Mouse (Mus musculus) midbrain, embryonic 15.5 days (tissue): ENCODE results near the gene Wdr70. TPM values are rescaled to one million over a fixed set of nuclear protein-coding genes. Genes with fewer than 3 reads are reported as not detected.
"Not testable (repeated sequence)": the region's sequence is repeated elsewhere in the genome, so short reads cannot be mapped to it uniquely, and the experiment has no call there.

Source experiments
- ATAC-seq: fragments of 200-750 bp; cut with Nextera tagmentation; replicated peaks from 2 replicates; pipeline ENCODE4 v1.8.0; 2017; ENCODE audit warnings: moderate TSS enrichment
- H3K27ac ChIP-seq: fragments of 300-500 bp; sonication (generic); 2 replicates; pipeline ENCODE4 v1.5.1; 2015; ENCODE audit warnings: mild to moderate bottlenecking, inconsistent platforms
- H3K27me3 ChIP-seq: fragments of 300-500 bp; sonication (generic); replicated peaks from 2 replicates; pipeline ENCODE4 v1.6.1; 2015; ENCODE audit warnings: inconsistent platforms
- H3K36me3 ChIP-seq: fragments of 300-500 bp; sonication (generic); replicated peaks from 2 replicates; pipeline ENCODE4 v1.6.1; 2015; ENCODE audit warnings: inconsistent platforms
- H3K4me1 ChIP-seq: fragments of 300-500 bp; sonication (generic); 2 replicates; pipeline ENCODE4 v1.6.1; 2015; ENCODE audit warnings: inconsistent platforms
- H3K4me2 ChIP-seq: fragments of 300-500 bp; sonication (generic); 2 replicates; pipeline ENCODE4 v1.6.1; 2015; ENCODE audit warnings: inconsistent platforms, mild to moderate bottlenecking, moderate library complexity
- H3K4me3 ChIP-seq: fragments of 300-500 bp; sonication (generic); 2 replicates; pipeline ENCODE4 v1.5.1; 2015; ENCODE audit warnings: mild to moderate bottlenecking, inconsistent platforms
- H3K9ac ChIP-seq: fragments of 300-500 bp; sonication (generic); 2 replicates; pipeline ENCODE4 v1.6.1; 2015; ENCODE audit warnings: mild to moderate bottlenecking, inconsistent platforms
- H3K9me3 ChIP-seq: fragments of 300-500 bp; sonication (generic); 2 replicates; pipeline ENCODE4 v1.6.1; 2016; ENCODE audit warnings: inconsistent platforms
- WGBS: fragments of 180-500 bp; shearing (Covaris S2); methylation state at CpG from one replicate; pipeline ENCODE4 v1.1.7; 2015; ENCODE audit warnings: mixed read lengths; 5-methylcytosine and 5-hydroxymethylcytosine counted together
- polyA plus RNA-seq: library from polyadenylated mRNA; unstranded; fragments of >200 nt; fragmentation: Nextera tagmentation; extraction: Ambion mirVana; gene quantifications from 2 replicates; pipeline ENCODE4 v1.2.1, GENCODE M21; 2015

Wdr70 gene
- 68.8 and 73.1 TPM in 2 replicates for polyA plus RNA-seq

DNA sequence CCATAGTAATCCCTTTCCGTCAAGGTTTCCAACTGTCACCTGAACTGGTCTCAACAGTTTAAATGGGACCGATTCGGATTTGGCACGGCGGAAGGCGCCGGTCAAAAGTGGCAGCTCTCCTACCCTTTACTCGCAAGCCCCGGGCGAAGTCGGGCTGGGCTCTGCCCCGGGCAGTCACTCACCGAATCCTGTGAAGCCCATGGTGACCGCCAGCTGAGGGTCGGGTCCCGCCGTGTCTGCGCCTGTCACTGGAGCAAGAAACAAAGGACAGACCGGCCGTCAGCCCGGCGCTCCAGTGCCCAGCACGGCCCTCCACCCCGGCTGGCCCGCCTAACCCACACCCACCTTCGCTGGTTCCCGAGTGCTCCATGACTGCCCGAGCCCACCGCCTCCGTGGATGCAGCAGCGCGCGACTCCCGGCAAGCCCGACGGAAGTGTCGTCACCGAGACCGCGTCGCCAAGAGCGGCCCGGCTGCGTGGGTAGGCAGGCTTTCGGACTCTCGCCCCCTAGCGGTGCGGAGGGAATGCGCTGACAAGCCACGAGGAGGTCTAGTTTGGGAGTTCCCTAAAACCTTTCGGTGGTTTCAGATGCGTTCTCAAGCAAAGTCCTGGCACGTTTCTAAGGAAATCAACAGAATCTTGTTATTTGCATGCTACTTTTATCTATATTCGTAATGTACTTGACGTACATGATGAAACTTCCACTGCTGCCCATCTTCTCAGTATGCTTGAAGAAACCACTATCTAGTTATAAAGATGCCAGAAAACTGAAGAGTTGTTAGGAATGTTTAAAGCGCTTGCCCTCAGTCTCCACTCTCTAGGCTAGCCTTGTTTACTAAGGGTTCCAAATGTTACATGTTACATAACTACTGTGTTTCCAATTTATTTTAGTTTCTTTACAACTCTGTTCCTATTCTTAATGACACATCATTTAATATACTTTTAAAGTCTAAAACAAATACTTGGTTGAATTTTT lies at the start of gene Wdr70:
Gene Wdr70 (minus strand): TSS at position 436 of the 976 bp plus-strand sequence.
- no peaks in the 10 kb centered on the region for H3K9me3 ChIP-seq
- peak within 1 kb of the TSS; percentile 83 for H3K9ac ChIP-seq
- peak within 1 kb of the TSS; percentile 70 for H3K27ac ChIP-seq
- peak within 1 kb of the TSS; percentile 67 for H3K4me2 ChIP-seq
- H3K27me3 ChIP-seq: no peaks in the 10 kb centered on the region
- WGBS: 2% methylated on average over 56 of the region's 56 CpGs
- H3K4me1 ChIP-seq: peaks cover 4% of the 10 kb centered on the region
- peaks cover 14% of the 10 kb centered on the region; the same call in 1 of the 2 replicates for H3K36me3 ChIP-seq
- peak; percentile 98 for ATAC-seq
- peak within 1 kb of the TSS; percentile 89 for H3K4me3 ChIP-seq

DNA sequence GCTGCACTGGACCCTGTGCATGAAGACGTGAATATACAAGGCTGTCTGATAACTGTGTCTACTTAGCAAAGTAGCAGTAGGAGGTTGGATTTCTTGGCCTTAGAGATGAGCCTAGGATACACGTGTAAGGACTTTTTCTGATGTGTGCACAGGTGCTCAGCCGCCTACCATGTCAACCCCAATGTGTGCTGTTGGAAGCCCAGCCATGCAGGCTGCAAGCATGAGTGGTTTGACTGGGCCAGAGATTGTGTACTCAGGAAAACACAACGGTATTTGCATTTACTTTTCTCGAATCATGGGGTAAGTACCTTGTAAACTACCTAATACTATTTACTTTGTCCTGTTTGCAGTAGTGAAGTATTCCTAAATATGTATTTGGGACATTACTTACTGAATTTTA lies 36.6 kb upstream of the Wdr70 start:
- Histone ChIP-seq H3K9me3 (no peaks in the 10 kb centered on the region), H3K4me1 (no peaks in the 10 kb centered on the region), H3K4me2 (no peak overlapping the region), H3K4me3 (no peak overlapping the region), H3K9ac (no peak overlapping the region), H3K27ac (no peak overlapping the region), H3K27me3 (no peaks in the 10 kb centered on the region), H3K36me3 (peaks cover 61% of the 10 kb centered on the region)
- WGBS: 95% methylated on average over 5 of the region's 5 CpGs
- ATAC-seq: no peak

DNA sequence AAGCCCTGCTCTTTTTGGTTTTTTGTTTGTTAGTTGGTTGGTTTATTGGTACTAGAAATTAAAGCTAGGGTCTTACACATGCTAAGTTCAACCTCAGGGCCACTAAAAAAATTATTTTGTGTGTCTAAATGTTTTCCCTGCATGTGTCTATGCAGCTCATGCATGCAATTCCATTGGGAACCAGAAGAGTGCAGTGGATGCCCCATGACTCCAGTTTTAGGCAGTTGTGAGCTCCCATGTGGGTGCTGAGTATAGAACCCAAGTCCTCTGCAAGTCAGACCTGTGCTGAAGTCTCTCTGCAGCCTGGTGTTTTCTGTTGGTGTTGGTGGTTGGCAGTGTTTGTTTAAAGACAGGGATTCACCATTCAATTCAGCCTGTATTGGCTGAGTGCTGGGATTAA lies 32.8 kb upstream of the Wdr70 start:
- no peak for ATAC-seq
- no peak overlapping the region for H3K4me2 ChIP-seq
- no peaks in the 10 kb centered on the region for H3K4me1 ChIP-seq
- no peak overlapping the region for H3K4me3 ChIP-seq
- no peak overlapping the region for H3K27ac ChIP-seq
- H3K9me3 ChIP-seq: no peaks in the 10 kb centered on the region
- peaks cover 59% of the 10 kb centered on the region; the same call in 1 of the 2 replicates for H3K36me3 ChIP-seq
- no peak overlapping the region for H3K9ac ChIP-seq
- H3K27me3 ChIP-seq: no peaks in the 10 kb centered on the region

DNA sequence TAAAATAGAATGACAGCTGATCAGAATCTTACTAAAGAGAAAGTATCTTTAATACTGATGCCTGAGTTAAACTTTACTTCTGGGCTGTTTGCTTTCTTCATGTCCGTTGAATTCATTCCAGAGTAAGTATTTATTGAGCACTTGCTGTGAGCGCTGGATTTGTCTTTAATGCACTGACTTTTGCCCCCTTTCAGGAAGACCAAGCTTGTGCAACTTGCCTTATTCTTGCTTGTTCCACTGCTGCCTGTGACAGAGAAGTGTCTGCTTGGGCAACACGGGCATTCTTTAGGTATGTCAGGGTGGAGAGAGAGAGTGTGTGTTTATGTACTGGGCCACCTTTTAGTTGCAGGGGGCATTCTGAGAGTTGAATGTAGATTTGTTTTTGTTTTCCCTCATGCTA lies 32.3 kb upstream of the Wdr70 start:
- ATAC-seq: no peak
- H3K4me2 ChIP-seq: no peak overlapping the region
- H3K9me3 ChIP-seq: no peaks in the 10 kb centered on the region
- WGBS: 95% methylated on average over 3 of the region's 3 CpGs
- H3K27ac ChIP-seq: no peak overlapping the region
- H3K36me3 ChIP-seq: peaks cover 59% of the 10 kb centered on the region; the same call in 1 of the 2 replicates
- no peaks in the 10 kb centered on the region for H3K27me3 ChIP-seq
- no peaks in the 10 kb centered on the region for H3K4me1 ChIP-seq
- H3K9ac ChIP-seq: no peak overlapping the region
- H3K4me3 ChIP-seq: no peak overlapping the region

DNA sequence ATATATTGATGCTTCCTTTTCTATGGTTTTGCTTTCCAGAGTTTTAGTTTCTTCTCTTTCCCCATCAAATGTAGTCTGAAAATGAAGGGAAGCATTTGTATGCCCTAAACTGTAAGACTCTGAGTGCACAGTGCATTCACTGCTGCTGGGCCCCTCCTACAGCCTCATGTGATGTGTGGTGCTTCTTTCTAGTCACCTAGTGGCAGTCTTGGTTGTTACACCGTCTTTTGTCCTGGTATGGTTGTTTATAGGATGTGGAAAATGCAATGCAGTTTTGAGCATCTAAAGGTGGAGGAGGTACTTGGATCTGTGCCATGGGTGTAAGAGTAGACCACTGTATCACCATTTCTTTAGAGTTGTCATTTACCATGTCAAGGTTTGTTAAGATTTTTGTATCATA lies 30.3 kb upstream of the Wdr70 start:
- Histone ChIP-seq H3K4me1 (no peaks in the 10 kb centered on the region), H3K4me3 (no peak overlapping the region), H3K4me2 (no peak overlapping the region), H3K9ac (no peak overlapping the region), H3K36me3 (peaks cover 49% of the 10 kb centered on the region), H3K27ac (no peak overlapping the region), H3K27me3 (no peaks in the 10 kb centered on the region), H3K9me3 (no peaks in the 10 kb centered on the region)
- ATAC-seq: no peak
- 88% methylated on average over 1 of the region's 1 CpGs for WGBS

DNA sequence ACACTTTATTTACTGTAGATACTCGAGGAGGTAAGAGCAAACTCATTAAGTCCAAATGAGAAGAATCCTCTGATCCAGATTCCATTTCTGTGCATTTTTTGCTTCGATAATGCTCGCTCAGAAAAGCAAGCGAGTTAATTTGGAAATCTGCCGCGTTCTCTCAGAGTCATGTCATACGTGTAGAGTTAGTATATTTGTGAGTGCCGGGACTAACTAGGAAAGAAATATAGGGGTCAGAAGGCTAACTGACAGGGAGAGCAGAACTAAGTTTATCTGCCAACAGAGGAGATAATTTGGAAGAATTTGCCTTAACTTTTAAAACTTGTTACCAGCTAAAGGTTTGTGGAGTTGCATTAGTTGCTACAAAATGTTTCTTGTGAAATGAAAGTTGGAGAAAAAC lies 10.8 kb upstream of the Wdr70 start:
- peaks cover 11% of the 10 kb centered on the region; the same call in 1 of the 2 replicates for H3K36me3 ChIP-seq
- peaks cover 23% of the 10 kb centered on the region for H3K4me1 ChIP-seq
- WGBS: 5% methylated on average over 8 of the region's 8 CpGs
- H3K27me3 ChIP-seq: no peaks in the 10 kb centered on the region
- peak overlapping the region; percentile 84 for H3K4me3 ChIP-seq
- H3K9ac ChIP-seq: peak overlapping the region; percentile 72
- ATAC-seq: no peak
- H3K27ac ChIP-seq: no peak overlapping the region
- H3K4me2 ChIP-seq: peak overlapping the region; percentile 67
- no peaks in the 10 kb centered on the region for H3K9me3 ChIP-seq

DNA sequence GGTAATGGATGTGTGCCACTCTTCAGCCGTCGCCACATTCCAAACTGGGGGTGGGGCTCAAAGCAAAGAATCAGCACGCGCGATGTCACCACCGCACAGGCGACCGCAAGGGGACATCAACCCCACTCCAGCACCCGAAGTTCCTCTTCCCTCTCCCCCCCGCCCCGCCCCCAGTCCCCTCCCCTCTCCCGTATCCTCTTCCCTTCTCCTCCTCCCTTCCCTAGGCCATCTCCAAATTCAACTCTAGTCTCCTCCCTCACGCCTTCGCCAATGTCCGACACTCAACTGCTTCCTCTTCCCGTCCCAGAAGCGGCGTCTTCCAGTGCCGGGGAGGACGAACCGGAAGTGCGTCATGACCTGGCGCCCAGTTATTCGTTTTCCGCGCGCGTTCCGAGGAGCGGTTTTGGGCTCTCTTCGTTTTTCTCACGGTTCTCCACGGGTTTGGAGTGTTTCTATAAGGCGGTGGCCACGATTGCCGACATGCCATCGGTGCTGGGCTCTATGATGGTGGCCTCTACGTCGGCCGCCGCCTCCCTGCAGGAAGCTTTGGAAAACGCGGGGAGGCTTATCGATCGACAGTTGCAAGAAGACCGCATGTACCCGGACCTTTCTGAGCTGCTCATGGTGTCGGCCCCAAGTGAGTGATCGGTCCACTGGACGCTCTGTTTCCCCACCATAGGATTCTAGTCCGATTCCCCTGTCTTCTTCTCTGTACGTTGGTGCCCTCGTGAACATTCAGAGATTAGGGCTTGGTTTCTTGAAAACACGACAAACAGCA lies 10.1 kb upstream of the Wdr70 start, which contains the start of gene Nup155:
Gene Nup155 (plus strand): TSS at position 308 of the 778 bp plus-strand sequence.
- Histone ChIP-seq H3K9me3 (no peaks in the 10 kb centered on the region), H3K27ac (peak within 1 kb of the TSS; percentile 83), H3K4me2 (peak within 1 kb of the TSS; percentile 67), H3K9ac (peak within 1 kb of the TSS; percentile 72), H3K4me1 (peaks cover 23% of the 10 kb centered on the region), H3K36me3 (peaks cover 11% of the 10 kb centered on the region; the same call in 1 of the 2 replicates), H3K27me3 (no peaks in the 10 kb centered on the region), H3K4me3 (peak within 1 kb of the TSS; percentile 84)
- WGBS: under 1% methylated on average over 52 of the region's 54 CpGs
- ATAC-seq: peak; percentile 98

DNA sequence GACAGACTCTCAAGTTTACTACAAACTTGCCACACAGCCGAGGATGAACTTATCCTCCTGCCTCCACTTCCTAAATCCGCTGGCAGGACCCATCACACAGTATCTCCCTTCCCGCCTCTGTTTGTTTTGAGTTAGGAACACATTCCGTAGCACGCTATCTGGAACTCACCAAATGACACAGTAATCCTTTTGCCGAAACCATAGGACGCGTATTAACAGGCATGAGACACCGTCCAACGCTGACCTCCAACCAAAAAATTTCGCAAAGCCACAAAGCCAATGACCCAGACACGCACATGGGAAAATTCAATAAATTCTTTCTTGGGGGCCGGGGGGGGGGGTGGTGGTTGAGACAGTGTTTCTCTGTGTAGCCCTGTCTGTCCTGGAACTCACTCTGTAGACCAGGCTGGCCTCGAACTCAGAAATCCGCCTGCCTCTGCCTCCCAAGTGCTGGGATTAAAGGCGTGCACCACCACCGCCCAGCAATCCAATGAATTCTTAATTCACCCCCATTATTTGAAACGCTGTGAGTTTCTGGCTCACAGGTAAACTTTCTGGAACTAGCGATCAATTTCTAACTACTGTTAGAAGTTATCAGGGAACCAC lies 9.5 kb upstream of the Wdr70 start:
- Histone ChIP-seq H3K9ac (peak overlapping the region; percentile 44), H3K27ac (peak overlapping the region; percentile 83), H3K9me3 (no peaks in the 10 kb centered on the region), H3K4me2 (peak overlapping the region; percentile 67), H3K4me3 (peak overlapping the region; percentile 84), H3K36me3 (peaks cover 7% of the 10 kb centered on the region; the same call in 1 of the 2 replicates), H3K4me1 (peaks cover 23% of the 10 kb centered on the region), H3K27me3 (no peaks in the 10 kb centered on the region)
- 60% methylated on average over 19 of the region's 19 CpGs for WGBS
- ATAC-seq: peak; percentile 64

GRCm38 (mm10) chr15:8101975-8102542 lies 3.0 kb upstream of the Wdr70 start:
- H3K36me3 ChIP-seq, ATAC-seq, H3K9me3 ChIP-seq, H3K4me1 ChIP-seq, H3K27me3 ChIP-seq, H3K4me2 ChIP-seq, H3K4me3 ChIP-seq, H3K27ac ChIP-seq, H3K9ac ChIP-seq: not testable (repeated sequence)
- WGBS: 89% methylated on average over 15 of the region's 15 CpGs

GRCm38 (mm10) chr15:8097853-8098252 lies 1.2 kb downstream of the Wdr70 start:
- Histone ChIP-seq H3K27ac (no peak overlapping the region), H3K4me3 (peak overlapping the region; percentile 89), H3K4me1 (peaks cover 4% of the 10 kb centered on the region)

DNA sequence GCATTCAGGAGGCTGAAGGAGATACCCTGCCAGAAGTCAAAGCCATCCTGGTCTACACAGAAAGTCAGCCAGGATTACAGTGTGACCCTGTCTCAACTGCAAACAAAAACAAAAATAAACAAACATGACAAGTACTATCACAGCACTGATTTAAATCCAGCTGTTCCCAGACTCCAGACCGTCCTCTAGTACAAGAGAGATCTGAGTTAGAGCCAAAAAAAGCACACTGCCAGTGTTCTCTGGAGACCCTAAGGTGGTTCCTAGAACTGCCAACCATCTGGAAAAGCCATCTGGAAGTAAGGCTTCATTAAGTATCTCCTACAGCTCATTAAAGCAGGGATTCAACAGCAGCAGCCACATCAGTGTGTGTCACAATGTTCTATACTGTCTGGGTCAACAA lies 6.3 kb downstream of the Wdr70 start:
- not testable (repeated sequence) for H3K9ac ChIP-seq, ATAC-seq, H3K4me2 ChIP-seq, H3K27me3 ChIP-seq, H3K4me1 ChIP-seq, H3K4me3 ChIP-seq, H3K27ac ChIP-seq, H3K9me3 ChIP-seq
- 81% methylated on average over 1 of the region's 1 CpGs for WGBS
- peaks cover 21% of the 10 kb centered on the region; the same call in 1 of the 2 replicates for H3K36me3 ChIP-seq

More at GRCm38 (mm10) chr15:8097853-8098252, 1.2 kb downstream of the Wdr70 start:
- H3K4me2 ChIP-seq: peak overlapping the region; percentile 67
- peaks cover 14% of the 10 kb centered on the region; the same call in 1 of the 2 replicates for H3K36me3 ChIP-seq
- no peak for ATAC-seq
- WGBS: 23% methylated on average over 7 of the region's 7 CpGs
- H3K27me3 ChIP-seq: no peaks in the 10 kb centered on the region
- H3K9ac ChIP-seq: no peak overlapping the region
- no peaks in the 10 kb centered on the region for H3K9me3 ChIP-seq
